Mouse (Mus musculus) lung, embryonic 15.5 days (tissue): ENCODE data around the gene Kif26a. TPM values are rescaled to one million over a fixed set of nuclear protein-coding genes. Genes with fewer than 3 reads are reported as not detected.

ENCODE experiments used
- ATAC-seq: fragments of 200-750 bp; cut with Nextera tagmentation; 2 replicates; pipeline ENCODE4 v1.8.0; 2017; ENCODE audit warnings: moderate number of reproducible peaks, borderline replicate concordance; ENCODE audit not compliant: low FRiP score, low TSS enrichment; ENCODE audit errors: extremely low read depth
- H3K27ac ChIP-seq: fragments of 300-500 bp; sonication (generic); 2 replicates; pipeline ENCODE4 v1.5.1; 2015; ENCODE audit warnings: moderate library complexity, mild to moderate bottlenecking, inconsistent platforms
- H3K27me3 ChIP-seq: fragments of 300-500 bp; sonication (generic); 2 replicates; pipeline ENCODE4 v1.6.1; 2015; ENCODE audit warnings: inconsistent platforms
- H3K36me3 ChIP-seq: fragments of 300-500 bp; sonication (generic); 2 replicates; pipeline ENCODE4 v1.6.1; 2015; ENCODE audit warnings: inconsistent platforms
- H3K4me1 ChIP-seq: fragments of 300-500 bp; sonication (generic); 2 replicates; pipeline ENCODE4 v1.6.1; 2015; ENCODE audit warnings: inconsistent platforms
- H3K4me2 ChIP-seq: fragments of 300-500 bp; sonication (generic); 2 replicates; pipeline ENCODE4 v1.6.1; 2015; ENCODE audit warnings: inconsistent platforms, mild to moderate bottlenecking, moderate library complexity
- H3K4me3 ChIP-seq: fragments of 300-500 bp; sonication (generic); 2 replicates; pipeline ENCODE4 v1.5.1; 2015; ENCODE audit warnings: mild to moderate bottlenecking, inconsistent platforms
- H3K9ac ChIP-seq: fragments of 300-500 bp; sonication (generic); 2 replicates; pipeline ENCODE4 v1.6.1; 2015; ENCODE audit warnings: inconsistent platforms
- H3K9me3 ChIP-seq: fragments of 300-500 bp; sonication (generic); 2 replicates; pipeline ENCODE4 v1.6.1; 2016; ENCODE audit warnings: inconsistent platforms
- WGBS: fragments of 180-500 bp; shearing (Covaris S2); methylation state at CpG from one replicate; pipeline ENCODE4 v1.1.7; 2015; 5-methylcytosine and 5-hydroxymethylcytosine counted together
- microRNA counts: library from miRNA; unstranded; fragments of <30 nt; microRNA quantifications from one replicate; lab custom pipeline; 2016
- microRNA-seq: library from miRNA; unstranded; fragments of <30 nt; microRNA quantifications from one replicate; pipeline ENCODE4, GENCODE M21; 2016
- polyA plus RNA-seq: library from polyadenylated mRNA; unstranded; fragments of >200 nt; fragmentation: Nextera tagmentation; extraction: Ambion mirVana; gene quantifications from 2 replicates; pipeline ENCODE4 v1.2.1, GENCODE M21; 2015

Kif26a gene
- polyA plus RNA-seq, 1 experiment from 2014 or later, result 3.2 TPM

DNA sequence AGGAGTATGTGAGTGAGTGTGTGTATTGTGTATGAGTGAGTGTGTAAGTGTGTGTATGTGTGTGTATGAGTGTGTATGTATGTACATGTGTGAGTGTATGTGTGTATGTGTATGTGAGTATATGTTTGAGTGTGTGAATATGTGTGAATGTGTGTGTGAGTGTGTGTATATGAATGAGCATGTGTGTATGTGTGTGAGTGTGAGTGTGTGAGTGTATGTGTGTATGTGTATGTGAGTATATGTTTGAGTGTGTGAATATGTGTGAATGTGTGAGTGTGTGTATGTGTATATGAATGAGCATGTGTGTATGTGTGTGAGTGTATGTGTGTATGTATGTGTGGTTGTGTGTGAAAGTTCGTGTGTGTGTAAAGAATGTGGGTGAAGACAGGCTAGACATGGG lies 80.2 kb downstream of the Kif26a start:
- Histone ChIP-seq H3K4me3 (no peak overlapping the region), H3K9ac (no peak overlapping the region), H3K27ac (no peak overlapping the region), H3K27me3 (peaks cover 11% of the 10 kb centered on the region), H3K9me3 (no peaks in the 10 kb centered on the region), H3K4me1 (no peaks in the 10 kb centered on the region), H3K4me2 (no peak overlapping the region), H3K36me3 (no peaks in the 10 kb centered on the region)
- 48% methylated on average over 1 of the region's 1 CpGs for WGBS
- no peak for ATAC-seq

GRCm38 (mm10) chr12:112226656-112227055 lies 80.6 kb downstream of the Kif26a start:
- ATAC-seq, result no peak
- H3K9me3 ChIP-seq, result no peaks in the 10 kb centered on the region
- no peak overlapping the region for H3K4me2 ChIP-seq
- no peaks in the 10 kb centered on the region for H3K36me3 ChIP-seq
- H3K27me3 ChIP-seq, result peaks cover 9% of the 10 kb centered on the region
- H3K27ac ChIP-seq, result no peak overlapping the region
- no peak overlapping the region for H3K9ac ChIP-seq
- WGBS, result 88% methylated on average over 2 of the region's 2 CpGs
- no peaks in the 10 kb centered on the region for H3K4me1 ChIP-seq
- no peak overlapping the region for H3K4me3 ChIP-seq

DNA sequence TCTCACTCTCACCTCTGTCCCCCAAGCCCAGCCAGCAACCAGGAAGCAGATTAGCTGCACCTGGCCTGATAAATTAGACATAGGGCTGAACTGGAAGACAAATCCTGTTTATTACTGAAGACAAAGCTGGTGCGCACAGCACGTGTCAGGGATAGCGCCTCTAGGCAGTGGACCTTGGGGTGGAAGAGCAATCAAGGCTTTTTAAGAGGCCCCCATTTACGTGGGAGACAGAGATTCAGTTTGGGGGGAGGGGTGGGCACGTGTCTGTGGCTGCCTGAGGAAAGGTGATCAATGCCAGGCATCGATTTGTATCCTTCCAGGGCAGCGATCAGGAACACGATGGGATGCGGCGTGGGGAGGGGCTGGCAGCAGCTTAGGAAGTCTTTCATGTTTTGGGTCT lies 83.1 kb downstream of the Kif26a start:
- no peak overlapping the region for H3K4me2 ChIP-seq
- no peaks in the 10 kb centered on the region for H3K36me3 ChIP-seq
- no peak overlapping the region for H3K9ac ChIP-seq
- H3K9me3 ChIP-seq, result no peaks in the 10 kb centered on the region
- no peaks in the 10 kb centered on the region for H3K4me1 ChIP-seq
- ATAC-seq, result no peak
- H3K4me3 ChIP-seq, result no peak overlapping the region
- H3K27ac ChIP-seq, result no peak overlapping the region
- WGBS, result 53% methylated on average over 10 of the region's 10 CpGs
- H3K27me3 ChIP-seq, result no peaks in the 10 kb centered on the region

- no peak overlapping the region for H3K4me2 ChIP-seq
- H3K4me3 ChIP-seq, result no peak overlapping the region
- H3K36me3 ChIP-seq, result no peaks in the 10 kb centered on the region
- no peaks in the 10 kb centered on the region for H3K27me3 ChIP-seq
- no peak overlapping the region for H3K9ac ChIP-seq
- H3K9me3 ChIP-seq, result no peaks in the 10 kb centered on the region
- H3K27ac ChIP-seq, result no peak overlapping the region
- ATAC-seq, result no peak
- WGBS, result 48% methylated on average over 2 of the region's 2 CpGs
- H3K4me1 ChIP-seq, result no peaks in the 10 kb centered on the region
Observed at GRCm38 (mm10) chr12:112230196-112230595, 84.2 kb downstream of the Kif26a start.

MicroRNA genes within 50 kb of the gene (microRNA counts, 519-probe panel; counts per million panel counts)
- microRNA mmu-miR-203 (lab: Ali Mortazavi, UCI), result 2,825 counts per million, percentile 74 among the panel's probes with 10 or more counts

Small RNAs within 50 kb of the gene (microRNA-seq; reads per million reads assigned to microRNA genes)
- gene Mir203, result 2,108 reads per million, percentile 83 among the genes with 10 or more reads in this experiment
- not detected for gene Mir3073a
- not detected for gene Mir3073b

Other genes with a start within 250 kb of the Kif26a start
- gene Ppp1r13b, start 238.1 kb upstream of the Kif26a start, polyA plus RNA-seq, result 23.1 and 25.6 TPM in 2 replicates
- 634 and 662 TPM in 2 replicates for gene Atp5mpl, start 179.2 kb upstream of the Kif26a start, polyA plus RNA-seq
- gene Tdrd9, start 174.6 kb upstream of the Kif26a start, polyA plus RNA-seq, result 0.06 TPM in 1 of 2 replicates, not detected in the other
- gene Rd3l, start 164.9 kb upstream of the Kif26a start, polyA plus RNA-seq, result not detected in 2 replicates
- gene Aspg, start 39.5 kb upstream of the Kif26a start, polyA plus RNA-seq, result 1.7 and 3.4 TPM in 2 replicates